Mouse (Mus musculus): ENCODE measurements around the gene Hist3h2ba.
"Not testable (repeated sequence)": the region's sequence is repeated elsewhere in the genome, so short reads cannot be mapped to it uniquely, and the experiment has no call there.

Gene Hist3h2ba

DNA sequence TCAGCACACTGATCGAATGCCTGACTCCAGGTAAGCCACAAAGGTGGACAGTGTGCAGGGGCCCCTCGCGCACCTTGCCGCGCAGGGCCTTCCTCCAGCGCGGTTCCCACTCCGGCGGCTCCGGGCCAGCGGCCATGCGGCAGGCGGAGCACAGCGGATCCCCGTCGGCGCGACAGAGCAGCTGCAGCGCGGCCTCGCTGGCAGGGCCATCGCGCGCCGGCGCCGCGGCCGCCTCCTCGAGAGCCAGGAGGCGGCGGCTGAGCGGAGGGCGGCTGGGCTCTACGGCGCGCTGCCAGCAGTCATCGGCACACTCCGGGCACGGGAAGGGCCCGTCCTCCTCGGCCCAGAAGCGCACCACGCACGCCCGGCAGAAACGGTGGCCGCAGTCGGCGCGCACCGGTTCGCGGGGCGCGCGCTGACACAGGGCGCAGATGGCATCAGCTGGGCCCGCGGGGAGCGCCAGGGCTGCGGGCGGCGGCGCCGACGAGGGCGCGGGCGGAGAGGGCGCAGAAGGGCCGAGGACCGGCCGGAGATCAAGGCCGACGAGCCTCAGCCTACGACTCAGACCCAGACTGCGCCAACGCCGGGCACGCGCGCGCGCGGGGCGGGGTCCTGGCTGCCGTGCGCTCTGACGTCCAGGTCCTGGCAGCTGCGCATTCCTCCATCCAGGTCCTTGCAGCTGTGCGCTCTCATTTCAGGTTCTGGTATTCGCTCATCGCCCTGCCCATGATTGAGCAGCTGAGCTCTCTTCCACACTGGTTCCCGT, 10.2 kb upstream of the Hist3h2ba start, which contains the start of gene Rnf187:
TSS of gene Rnf187 (minus strand) at position 595 of the 766 bp plus-strand sequence.
- DNase-seq (ENCODE audit: low spot score) = peak; percentile 93

DNA sequence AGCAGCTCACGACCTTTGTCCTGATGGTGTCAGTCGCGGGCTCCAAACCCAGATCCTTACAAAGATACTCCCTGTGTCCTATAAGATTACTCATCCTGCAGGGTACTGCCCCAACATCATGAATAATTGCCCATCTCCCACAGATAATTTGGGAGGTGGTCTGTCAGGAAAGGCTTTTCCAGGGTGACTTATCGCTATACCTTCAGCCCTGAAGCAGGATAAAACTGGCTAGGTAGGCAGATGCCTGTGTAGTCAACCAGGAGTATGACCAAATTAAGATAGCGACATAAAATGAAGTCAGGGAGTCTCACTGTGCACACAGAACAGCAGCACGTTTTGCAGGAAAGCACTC, 9.7 kb upstream of the Hist3h2ba start:
- DNase-seq (ENCODE audit: low spot score) = no peak

DNA sequence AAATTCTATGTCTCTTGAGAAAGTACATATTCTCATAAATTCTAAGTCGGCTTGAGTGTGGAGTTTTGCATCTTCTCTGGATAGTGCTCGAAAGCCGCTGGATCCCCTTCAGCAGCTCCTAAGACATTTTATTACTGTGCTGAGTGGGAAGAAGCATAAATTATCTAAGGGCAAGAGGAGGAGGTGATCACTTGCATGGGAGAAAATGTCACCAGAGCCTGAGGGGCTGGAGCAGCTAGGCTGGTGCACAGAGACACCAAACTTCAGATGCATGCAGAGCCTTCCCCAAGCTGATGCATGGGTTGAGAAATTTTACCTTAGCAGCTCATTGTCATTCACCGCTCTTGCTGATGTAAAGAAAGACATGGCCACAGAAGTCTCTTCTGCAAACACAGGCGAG, 4.6 kb upstream of the Hist3h2ba start:
- no peak for DNase-seq (ENCODE audit: low spot score)

DNA sequence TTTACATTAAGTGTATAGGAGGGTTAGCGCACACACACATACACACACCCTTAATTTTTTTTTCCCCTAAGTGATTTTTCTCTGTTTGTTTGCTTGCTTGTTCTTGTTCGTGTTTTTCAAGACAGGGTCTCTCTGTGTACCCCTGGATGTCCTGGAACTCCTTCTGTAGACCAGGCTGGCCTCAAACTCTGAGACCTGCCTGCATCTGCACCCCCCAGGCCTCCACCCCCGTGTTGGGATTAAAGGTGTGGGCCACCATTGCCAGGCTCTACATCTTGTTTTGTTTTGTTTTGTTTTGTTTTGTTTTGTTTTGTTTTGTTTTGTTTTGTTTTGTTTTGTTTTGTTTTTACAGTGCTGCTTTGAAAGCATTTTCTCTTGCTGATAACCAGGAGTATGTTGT, 1.4 kb upstream of the Hist3h2ba start:
- DNase-seq (ENCODE audit: low spot score) = no peak

DNA sequence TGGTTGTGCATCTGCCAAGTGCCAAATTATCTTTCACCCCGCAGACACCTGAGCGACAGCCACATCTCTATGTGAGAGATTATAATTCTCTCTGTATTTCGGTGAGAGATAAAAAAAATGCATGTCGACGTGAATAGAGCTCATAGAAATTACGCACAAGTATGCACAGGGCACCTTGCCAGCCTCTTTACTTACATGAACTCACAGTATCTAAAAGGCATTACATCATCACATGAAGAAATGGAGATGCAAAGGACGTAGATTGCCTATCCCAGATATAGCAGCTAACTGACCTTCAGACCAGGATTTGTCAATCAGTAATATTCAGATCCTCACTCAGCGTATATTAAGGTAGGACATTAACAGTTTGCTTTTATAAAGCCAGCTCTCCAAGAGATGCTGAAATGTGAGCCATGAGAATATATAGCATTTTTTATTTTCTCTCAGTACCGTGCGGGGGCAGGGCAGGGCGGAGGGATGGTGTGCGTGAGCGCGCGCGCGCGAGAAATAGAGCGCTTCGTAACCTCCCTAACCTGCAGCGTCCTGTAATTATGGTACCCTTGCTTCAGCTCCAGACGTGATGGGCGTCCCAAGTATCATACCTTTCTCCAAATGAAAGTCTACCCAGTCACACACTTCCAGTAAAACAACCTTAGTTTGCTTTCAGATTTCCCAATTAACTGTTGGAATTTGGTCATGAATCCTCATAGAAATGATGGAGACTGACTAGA, 757 bp upstream of the Hist3h2ba start:
- DNase-seq (ENCODE audit: low spot score) = peak; percentile 60

DNA sequence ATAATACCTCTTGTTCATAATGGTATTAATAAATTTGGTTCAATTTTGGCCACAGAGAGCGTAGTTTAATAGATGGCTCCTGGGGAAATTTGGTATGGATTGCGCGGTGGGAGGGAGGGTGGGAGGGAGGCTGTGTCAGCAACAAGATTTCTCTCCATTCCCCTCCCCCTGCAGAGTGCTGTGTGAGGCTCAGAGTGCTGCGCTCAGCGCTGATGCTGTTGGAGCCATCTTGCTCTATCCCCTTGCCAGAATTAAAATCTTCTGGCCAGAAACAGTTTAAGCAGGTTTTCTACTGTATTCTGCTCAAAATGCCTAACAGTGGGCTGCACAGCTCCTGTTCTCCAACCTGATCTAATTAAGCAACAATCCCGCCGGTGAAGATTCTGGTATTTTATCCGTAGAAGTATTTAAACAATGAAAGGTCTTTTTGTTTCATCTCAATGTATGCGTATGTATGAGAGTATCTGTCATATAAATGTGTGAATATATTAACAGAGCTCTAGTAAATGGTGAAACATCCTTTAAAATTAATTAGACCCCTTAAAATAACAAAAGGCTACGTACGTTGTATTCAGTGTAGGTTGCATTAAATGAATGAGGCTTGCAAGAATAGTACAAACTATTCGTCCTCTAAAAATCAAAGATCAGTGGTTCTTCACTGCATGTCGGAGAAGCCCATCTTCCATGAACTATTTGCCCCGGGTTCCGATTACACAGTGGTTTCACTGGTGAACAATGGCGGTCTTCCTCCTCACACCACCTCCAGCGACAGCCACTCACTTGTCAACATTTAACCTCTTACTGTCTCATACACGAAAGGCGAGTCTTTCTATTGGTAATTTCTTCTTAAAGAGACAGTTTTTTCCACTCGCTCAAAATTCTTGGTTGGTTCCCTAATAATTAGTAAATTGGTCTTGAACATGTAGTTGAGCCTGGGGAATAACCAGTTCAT, 1.0 kb downstream of the Hist3h2ba start:
- peak; percentile 71 for DNase-seq (ENCODE audit: low spot score)

DNA sequence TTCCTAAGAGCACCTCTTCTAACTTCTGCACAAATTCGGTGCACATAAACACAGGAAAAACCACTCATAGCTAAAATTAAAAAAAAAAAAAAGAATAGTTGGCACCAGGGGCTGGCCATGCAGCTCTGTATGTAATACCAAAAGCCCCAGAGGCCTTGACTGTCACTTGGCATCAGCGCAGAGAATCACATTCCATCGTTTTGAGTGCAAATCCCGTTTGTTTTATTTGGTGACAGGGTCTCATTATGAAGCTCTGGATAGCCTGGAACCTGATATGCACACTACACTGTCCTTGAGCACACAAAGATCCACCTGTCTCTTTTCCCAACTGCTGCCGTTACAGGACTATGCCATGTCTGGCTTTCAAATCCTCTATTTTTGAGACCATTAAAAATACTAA, 2.5 kb downstream of the Hist3h2ba start:
- DNase-seq (ENCODE audit: low spot score) = no peak

DNA sequence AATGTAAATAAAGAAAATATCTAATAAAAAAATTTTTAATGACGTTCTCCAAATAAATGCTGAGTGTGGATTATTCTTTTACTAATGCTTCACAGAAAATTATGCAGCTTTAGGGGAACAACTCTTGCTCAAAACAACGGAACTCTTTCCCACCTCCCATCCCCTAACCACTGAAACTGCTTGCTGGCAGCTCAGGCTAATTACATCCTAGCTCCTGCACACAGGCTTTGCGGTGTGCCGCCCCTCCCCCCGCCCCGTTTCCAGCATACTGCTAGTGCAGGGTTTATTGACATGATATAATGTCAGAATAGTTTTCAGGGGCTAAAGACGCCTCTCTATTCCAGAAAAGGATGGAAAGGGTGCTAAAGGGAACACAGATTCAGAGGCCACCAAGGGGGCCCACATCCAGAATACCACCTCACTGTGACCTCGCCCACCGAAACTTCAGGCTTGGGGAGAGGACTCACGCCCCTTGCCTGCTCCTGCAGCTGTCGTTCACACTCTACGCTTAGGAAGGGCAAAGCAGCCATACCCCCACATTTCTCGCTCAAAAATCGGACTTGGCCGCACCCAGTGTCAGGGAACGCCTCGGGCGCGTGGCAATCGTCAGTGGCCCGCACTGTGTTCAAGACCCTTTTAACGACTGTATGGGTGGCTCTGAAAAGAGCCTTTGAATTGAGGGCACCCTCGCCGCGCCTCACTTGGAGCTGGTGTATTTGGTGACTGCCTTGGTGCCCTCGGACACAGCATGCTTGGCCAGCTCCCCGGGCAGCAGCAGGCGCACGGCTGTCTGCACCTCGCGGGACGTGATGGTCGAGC, 4.8 kb downstream of the Hist3h2ba start:
- no peak for DNase-seq (ENCODE audit: low spot score)

DNA sequence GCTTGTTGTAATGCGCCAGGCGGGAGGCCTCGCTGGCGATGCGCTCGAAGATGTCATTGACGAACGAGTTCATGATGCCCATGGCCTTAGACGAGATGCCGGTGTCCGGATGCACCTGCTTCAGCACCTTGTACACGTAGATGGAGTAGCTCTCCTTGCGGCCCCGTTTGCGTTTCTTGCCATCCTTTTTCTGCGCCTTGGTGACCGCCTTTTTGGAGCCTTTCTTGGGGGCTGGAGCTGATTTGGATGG, 5.4 kb downstream of the Hist3h2ba start:
- not testable (repeated sequence) for DNase-seq (ENCODE audit: low spot score)

DNA sequence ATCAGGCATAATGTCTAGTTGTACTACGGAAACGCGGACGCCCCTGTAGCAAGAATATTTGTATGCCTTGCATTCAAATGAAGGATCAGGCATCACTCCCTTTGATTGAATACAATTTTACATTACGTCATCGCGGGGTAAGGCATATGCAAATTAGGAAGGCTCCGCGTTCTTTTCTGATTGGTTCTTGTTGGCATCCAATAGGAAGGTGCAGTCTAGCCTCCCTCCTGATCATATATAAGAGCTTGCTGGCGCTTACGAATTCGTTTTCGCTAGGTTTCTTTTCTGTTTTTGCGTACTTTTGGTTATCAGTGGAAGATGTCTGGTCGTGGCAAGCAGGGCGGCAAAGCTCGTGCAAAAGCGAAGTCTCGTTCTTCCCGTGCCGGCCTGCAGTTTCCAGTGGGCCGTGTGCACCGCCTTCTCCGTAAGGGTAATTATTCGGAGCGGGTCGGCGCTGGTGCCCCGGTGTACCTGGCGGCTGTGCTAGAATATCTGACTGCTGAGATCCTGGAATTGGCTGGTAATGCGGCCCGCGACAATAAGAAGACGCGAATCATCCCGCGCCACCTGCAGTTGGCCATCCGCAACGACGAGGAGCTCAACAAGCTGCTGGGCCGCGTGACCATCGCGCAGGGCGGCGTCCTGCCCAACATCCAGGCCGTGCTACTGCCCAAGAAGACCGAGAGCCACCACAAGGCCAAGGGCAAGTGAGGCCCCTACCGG, 5.9 kb downstream of the Hist3h2ba start, which contains the start of the genes Hist3h2a and Trim17:
TSS of gene Hist3h2a (plus strand) at position 266 of the 723 bp plus-strand sequence.
TSS of gene Trim17 (plus strand) at position 266 of the 723 bp plus-strand sequence.
- peak; percentile 94 for DNase-seq (ENCODE audit: low spot score)

DNA sequence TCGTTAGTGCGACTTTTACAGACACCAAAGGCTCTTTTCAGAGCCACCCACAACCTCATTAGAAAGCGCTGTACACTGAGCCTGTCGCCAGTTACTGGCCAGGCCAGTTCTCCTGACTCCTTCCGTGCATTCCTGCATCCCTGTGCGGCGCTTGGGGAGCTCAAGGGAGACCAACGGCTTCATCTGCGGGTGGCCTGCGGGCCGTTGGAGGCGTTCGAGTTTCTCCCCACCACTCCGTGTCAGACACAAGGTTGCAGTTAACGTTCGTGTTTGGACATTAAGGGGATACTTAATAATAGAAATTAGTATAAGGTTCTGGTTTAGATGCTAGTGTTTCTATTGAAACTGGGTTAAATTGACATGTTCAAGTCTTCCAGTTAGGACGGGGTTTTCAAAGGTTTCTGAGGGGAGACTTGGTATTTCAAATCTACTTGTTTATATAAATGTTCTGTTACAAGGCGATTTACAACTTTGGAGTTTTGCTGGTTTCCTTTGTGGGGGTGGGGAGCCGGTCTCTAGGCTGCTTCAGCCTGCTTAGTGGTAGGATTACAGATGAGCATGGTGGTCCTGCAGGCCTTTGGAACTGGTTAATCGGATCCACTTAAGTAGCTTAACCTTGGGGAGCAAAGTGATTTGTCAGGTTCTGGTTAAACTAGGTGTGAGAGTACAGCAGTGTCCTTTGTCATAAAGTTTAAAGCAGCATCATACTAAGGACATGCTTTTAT, 6.6 kb downstream of the Hist3h2ba start:
- peak; percentile 61 for DNase-seq (ENCODE audit: low spot score)

DNA sequence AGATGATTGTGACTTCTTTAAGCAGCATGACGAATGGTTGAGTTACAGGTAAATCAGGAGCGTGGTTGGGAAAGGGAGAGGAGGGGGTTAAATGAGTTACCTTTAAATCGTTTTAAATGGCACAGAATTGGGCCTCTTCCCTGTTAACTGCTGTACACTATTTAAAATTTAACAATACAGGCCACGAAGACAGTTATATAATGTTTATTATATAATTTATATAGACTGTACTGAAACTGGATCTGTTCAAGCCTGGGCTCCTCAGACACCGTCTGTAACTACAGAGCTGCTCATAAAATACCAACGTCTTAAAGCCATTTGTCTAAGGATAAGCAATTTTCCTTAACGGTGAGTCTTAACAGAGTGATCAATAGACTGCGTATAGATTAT, 7.1 kb downstream of the Hist3h2ba start:
- DNase-seq (ENCODE audit: low spot score) = no peak

DNA sequence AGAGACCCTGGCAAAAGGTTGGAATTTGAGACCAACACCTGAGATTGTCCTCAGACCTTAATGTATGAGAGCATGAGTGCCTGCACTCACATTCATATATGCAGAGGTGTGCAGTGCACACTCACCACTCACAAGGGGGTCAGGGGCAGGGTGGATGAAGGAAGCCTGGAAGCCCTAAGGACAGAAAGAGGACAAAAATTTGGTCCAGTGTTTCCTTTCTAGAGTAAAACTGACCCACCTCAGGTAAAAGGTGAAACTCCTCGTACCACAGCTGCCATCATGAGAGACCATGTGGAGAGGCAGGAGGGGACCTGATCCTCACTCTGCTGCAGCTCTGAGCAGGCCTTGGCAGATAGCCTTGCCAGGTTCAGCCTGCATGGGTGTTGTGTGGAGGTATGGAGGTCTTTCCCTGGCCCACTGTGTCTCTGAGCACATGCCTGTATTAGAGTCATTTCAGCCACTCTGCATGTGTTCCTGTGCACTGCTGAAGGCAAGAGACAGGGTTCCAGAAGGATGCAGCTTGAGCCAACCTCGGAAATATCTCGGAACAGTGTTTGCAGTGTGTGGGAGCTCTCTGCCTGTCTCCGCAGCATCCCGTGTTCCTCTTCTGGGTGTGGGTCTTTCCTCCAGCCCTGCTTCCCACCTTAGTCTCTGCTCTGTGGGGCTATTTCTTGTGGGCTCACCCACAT, 8.7 kb downstream of the Hist3h2ba start:
- DNase-seq (ENCODE audit: low spot score) = no peak

DNA sequence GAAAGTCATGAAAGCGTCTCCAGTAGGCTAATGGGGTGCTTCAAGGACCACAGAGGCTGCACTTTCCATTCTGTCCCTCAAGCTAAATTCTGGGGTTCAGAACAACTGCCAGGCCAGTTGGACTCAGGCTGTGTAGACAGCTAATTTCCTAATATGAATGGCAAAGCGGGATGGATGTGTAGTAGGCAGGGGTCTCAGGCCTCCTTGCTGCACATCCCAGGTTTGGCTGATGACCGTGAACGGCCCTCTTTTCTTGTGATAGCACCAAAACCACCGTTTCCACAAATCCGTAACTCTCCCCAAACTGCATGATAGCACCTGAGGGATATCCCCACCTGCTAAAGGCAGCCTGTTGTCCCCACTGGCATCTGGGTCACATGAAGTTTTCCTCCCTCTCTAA, 9.8 kb downstream of the Hist3h2ba start:
- DNase-seq (ENCODE audit: low spot score) = no peak

DNA sequence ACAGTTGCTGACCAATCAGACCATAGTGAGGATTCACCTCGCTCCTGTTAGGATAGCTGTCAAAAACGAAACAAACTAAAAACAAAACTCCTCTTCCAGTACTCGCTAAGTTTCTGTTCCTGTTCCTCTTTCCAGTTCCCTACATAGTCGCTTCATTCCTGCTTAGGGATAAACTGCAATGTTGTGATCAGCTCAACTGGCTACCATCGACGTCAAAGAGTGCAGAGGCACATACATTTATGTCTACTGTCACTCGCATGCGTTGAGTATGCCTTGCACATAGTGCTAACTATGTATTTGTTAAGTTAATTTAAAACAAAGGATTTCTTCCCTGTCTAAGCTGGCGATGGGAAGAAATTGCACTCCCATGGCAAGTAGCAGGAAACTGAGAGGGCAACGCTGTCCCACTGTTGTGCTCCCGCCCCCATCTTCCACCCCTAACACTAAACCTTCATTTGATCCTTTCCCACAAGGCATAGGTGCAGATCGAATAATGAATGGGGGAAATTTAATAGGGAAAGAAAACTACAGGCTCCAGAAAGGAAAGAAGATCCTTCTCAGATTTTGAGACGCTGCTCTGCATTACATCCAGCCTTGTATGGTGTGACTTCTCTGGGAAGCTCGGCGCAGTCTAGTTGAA, 10.6 kb downstream of the Hist3h2ba start:
- no peak for DNase-seq (ENCODE audit: low spot score)

DNA sequence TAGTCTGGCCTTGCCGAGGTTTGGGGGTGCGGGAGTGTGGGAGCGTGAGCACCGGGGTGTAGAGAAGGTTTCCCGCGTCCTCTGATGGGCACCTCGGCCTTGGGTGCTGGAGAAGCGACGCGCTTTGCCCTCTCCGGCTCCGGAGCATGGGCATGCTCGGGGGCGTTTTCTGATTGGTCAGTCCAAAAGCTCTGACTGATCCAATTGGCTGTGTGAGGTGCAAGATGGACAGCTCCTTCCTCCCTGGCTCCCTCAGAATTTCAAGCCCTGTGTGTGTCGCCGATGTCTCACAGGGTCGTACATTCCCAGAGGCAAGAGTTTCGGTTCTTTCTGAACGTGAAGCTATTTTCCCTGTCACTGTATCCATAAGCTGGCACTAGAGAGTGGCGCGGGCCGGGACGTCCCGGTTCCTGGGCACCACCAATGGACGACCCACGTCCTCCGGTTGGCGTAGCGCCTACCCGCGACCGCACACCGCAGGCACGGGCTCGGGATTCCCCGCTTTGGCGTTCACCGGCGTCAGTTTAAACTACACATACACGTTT, 11.3 kb downstream of the Hist3h2ba start:
- peak; percentile 94 for DNase-seq (ENCODE audit: low spot score)

DNA sequence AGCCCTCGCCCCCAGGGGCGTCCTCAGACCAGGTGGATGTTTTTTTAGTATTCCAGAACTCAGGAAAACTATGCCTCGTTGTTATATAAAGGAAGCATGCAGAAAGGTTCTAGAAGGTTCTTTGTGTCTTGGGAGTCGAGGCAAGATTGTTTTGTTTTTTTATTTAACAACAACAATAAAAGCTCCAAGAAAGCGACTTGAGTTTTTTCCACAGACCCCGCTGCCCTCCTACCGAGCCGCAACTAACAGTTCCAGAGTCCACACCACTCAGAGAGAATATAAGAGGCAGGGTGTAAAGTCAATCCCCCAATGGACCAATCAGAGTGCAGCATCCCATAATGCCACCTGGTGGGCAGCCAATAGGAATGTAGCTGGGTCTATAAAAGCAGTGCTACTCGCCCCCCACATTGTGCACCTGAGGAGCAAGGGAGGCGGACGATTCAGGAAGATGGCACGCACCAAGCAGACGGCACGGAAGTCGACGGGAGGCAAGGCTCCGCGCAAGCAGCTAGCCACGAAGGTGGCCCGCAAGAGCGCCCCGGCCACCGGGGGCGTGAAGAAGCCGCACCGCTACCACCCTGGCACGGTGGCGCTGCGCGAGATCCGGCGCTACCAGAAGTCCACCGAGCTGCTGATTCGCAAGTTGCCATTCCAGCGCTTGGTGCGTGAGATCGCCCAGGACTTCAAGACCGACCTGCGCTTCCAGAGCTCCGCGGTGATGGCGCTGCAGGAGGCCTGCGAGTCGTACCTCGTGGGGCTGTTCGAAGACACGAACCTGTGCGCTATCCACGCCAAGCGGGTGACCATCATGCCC, 12.9 kb downstream of the Hist3h2ba start:
- DNase-seq (ENCODE audit: low spot score) = peak; percentile 96

DNA sequence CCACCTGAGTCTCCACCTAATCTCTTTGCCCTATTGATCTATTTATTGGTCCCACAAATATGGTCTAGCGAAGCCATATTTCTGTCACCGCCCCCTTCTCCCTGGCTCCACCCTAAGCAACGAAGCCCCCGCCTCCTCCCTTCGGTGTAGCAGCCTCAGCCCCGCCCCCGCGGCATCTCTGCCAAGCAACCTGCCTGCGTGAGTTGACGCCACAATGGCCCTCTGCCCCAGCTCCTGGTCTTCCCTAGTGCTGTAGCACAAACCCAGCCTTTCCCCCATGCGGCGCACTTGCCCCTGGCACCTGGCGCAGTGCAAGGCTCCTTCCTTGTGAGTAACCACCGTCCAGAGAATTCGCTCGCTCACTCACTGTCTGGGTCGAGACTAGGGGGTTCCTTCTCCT, 14.8 kb downstream of the Hist3h2ba start:
- peak; percentile 85 for DNase-seq (ENCODE audit: low spot score)
